Mouse (Mus musculus) ovary, postnatal 14 days (tissue): Measurements from ENCODE around the gene Etv1.
"Not testable (repeated sequence)": the region's sequence is repeated elsewhere in the genome, so short reads cannot be mapped to it uniquely, and the experiment has no call there.

Experiments used
- DNase-seq: peaks from one replicate; pipeline ENCODE4 v3.0.0; 2022; ENCODE audit warnings: low spot score

The Etv1 gene

DNA sequence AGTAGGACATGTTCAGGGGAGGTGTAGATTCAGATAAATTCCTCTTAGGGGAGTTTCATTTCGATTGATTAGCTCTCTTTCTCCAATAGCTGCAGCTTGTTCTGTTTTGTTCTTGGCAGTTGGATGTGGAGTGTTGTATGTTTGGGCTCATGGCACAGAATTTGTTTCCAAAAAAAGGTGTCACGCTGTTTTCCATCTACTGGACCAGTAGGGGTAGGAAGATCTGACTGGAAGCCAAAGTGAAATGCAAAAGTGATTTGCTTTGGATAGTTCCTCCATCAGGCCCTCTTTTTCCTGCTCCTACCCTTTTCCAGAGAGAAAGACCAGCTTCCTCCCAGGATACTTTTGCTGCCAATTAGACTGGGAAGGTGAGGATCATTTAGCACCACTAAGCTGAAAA is 39.1 kb downstream of the Etv1 start:
- no peak for DNase-seq

DNA sequence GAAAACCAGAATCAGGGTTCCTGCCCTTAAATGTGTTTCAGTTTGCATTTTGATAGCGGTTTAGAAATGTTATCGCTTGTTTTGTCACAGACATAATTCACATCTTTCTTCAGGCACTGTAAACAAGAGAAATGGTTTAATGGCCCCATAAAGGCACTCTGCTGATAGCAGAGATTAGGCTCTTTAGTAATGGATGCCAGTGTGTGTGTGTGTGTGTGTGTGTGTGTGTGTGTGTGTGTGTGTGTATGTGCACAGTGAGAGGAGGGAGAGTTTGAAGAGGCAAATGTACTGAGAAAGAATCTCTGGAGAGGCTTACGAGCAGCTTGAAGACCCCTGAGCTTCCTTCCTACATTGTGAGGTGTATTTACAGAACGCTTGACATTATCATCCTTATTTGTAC is 41.5 kb downstream of the Etv1 start:
- no peak for DNase-seq

DNA sequence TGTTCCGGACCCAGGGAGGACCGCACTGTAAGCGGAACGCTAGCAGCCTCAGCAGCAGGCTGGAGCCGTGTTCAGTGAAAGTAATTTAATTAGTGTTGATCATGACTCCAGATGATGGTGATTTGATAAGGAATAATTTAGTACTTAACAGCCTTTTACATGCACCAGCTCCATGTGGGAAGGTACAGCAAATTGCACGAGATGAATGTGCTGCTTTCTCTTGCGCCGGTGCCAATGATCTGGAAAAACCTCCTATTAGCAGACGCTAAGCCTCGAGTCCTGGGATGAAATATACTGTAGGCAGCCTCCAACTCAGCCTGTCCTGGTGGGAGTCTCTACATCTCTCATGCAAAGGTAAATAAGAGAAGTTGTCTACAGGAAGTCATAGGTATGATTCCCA is 45.2 kb downstream of the Etv1 start:
- no peak for DNase-seq

DNA sequence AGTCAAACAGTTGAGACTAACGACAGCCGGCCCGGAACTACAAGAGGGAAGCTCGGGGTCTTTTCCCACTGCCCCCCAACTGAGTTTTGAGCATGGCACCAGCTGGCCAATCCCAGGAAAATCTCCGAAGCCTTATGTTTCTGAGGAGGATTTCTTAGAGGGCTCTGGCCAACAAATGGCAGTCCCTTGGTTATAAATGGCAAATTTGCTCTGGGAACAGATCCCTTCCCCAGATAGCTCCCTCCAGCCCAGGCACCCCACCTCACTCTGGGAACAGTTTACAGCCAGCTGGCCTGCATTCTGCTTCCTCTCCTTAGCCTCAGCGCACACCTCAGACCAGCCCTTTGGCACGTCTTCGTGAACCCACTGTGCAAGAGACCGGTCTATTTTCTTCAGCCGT is 53.8 kb downstream of the Etv1 start:
- no peak for DNase-seq

- DNase-seq, result no peak
Observed at GRCm38 (mm10) chr12:38834581-38834980, 55.4 kb downstream of the Etv1 start.

- not testable (repeated sequence) for DNase-seq
Observed at GRCm38 (mm10) chr12:38834986-38835385, 55.8 kb downstream of the Etv1 start.

DNA sequence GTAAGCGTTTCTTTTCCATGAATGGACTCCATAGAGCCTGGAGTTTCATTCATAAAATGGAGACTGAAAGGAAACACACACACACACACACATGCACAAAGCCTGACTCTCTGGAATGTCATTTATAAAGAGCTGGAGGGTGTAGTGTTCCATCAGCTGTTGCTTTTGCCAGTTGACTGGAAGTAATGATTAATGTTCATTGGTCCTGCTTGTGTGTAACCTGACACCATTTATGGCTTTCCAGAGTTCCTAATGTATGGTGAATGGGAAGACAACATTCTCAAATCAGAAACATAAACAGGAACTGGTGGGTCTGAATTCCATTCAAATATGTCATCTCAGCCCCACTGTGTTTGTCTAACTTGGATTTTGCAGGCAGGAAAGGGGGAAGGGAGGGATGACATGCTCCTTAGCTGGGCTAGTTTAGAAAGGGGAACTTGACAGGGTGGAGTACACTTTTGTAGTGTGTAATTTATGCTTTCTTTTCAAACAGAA is 64.7 kb downstream of the Etv1 start:
- DNase-seq, result no peak

DNA sequence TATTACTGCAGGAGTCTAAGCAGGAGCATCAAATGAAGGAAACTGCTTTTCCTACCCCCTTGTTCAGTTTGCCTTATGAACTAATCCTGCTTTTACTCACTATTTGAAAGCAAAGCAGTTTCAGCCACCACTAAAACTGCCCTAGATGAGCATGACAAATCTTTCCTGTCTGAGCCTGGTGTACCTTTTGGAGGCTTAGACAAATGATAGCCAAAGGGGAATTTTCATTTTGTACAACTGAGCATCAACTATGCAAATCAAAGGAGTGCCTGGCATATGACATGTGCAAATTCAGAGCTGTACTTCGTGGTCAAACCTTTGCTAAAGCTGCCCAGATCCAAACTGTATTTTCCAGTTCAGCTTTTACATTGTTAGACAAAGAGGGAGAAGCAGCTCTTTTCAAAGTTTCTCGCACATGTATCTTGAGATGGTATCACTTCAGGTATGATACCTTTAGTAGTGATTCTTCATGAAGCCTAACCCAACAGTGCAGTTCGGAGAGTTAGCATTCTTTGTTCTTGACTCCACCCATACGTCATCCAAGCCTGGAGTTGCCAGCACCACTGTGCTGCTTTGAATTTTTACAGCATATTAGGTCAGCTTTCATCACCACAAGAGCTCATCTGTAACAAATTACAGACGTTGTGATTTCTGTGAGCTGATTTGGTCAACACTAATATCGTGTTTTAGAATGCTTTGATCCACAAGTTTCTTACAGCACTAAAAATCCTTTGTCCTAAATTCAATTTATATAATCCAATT is 68.5 kb downstream of the Etv1 start:
- no peak for DNase-seq

DNA sequence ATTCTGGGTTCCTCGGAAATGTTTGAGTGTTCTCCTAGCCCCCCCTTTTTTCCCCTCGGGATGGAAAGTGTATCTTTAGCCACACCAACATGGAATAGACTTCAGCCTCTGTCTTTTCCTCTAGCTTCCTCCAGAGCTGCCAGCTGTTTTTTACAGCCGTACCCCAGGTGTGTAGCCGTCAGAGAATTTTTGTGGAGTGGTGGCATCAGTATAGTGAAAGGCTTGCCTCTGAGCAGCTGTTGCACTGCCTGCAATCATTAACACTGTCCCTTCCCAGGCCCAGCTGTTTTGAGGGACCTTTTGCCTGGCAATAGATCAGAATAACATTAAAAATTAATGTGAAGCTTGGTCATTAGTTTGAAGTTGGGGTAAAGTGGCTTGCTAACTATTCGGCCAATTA is 70.8 kb downstream of the Etv1 start:
- DNase-seq, result no peak

DNA sequence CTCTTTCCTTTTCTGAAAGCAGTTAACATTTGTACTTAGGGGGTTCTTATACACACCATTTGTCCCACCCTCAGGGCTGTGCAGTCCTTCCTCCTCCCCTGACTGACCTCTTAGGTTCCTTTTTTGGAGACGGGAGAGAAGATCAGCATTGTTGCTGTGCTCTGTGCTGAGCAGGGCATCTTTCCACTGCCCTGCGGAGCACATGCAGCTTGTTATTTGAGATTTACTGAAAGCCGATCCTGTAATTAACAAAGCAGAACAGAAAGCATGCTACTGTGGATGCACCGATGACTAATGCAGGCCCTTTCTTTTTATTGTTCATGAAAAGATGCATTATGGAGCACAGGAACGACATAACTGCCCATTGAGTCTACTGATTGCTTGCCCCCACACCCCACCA is 75.1 kb downstream of the Etv1 start:
- DNase-seq, result no peak

- DNase-seq, result no peak
Observed at GRCm38 (mm10) chr12:38854751-38855150, 75.6 kb downstream of the Etv1 start.

- no peak for DNase-seq
Observed at GRCm38 (mm10) chr12:38859675-38860074, 80.5 kb downstream of the Etv1 start.

DNA sequence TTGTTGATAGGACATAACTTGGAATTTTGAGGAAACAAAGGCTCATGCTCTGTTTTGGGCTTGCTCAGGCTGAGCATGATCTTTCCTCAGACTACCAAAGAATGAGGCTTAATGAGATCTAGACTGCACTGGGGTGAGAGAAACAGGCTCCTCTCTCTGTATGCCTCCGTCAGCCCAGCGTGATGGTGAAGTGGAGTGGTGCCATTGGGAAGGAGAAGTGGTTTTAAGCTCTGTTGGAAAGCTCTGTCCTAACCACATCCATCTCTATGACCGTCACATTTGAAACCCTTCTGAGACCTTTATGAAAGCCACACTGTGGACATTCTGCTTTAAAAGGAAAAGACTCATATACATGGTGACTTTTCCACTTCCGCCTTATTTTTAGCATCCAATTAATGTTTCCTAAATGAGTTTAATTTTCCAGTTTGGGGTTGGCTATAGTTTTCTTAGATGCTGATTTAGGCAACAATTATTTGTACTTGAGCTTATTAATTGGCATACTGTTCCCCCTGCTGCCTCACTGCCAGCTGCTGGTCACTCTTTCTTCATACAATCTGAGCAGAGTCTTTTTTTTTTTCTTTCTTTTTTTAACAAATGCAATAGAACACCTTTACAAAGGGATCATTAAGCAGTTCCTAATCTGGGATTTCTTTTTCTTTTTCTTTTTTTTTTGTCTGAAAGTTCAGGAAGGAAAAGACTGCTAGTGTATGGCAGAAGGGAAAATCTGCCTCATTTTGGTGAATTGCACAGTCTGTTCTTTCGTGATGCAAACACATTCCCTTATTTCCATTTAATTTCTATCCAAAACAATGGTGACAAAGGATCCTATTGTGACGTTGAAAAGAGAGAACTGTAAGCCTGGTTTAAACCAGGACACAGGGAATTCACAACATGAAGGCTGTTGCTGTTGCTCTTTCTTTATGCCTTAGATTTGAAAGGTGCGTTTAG is 81.3 kb downstream of the Etv1 start:
- DNase-seq, result no peak

GRCm38 (mm10) chr12:38863395-38863794 is 84.2 kb downstream of the Etv1 start:
- DNase-seq, result no peak

- no peak for DNase-seq
Observed at GRCm38 (mm10) chr12:38863982-38864828, 85.0 kb downstream of the Etv1 start.

DNA sequence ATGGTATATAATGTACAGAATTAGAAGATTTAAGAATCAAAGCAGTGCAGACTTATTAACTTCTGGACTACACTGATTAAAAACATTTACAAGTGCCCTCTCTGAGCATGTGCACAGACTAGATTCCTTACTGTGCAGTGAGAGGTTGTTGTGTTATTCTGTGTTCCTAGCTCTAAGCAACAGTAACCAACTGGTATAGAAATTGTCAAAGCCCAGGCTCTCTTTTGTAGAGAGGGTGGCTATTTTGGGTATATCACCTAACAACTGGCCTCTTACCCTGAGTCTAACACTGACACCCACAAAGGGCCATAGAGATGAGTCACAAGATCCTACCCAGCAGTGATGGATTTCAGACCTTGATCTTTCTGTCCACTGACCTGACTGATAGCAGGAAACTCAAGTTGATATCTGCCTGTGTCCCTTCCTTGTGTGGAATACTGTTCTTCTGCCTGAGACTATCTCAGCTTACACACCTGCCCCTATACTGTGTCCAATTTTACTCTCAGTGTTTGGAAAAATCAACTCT is 95.4 kb downstream of the Etv1 start:
- no peak for DNase-seq

GRCm38 (mm10) chr12:38904516-38904915 is 125.3 kb downstream of the Etv1 start:
- DNase-seq, result no peak

GRCm38 (mm10) chr12:38906314-38906713 is 127.1 kb downstream of the Etv1 start:
- DNase-seq, result no peak

DNA sequence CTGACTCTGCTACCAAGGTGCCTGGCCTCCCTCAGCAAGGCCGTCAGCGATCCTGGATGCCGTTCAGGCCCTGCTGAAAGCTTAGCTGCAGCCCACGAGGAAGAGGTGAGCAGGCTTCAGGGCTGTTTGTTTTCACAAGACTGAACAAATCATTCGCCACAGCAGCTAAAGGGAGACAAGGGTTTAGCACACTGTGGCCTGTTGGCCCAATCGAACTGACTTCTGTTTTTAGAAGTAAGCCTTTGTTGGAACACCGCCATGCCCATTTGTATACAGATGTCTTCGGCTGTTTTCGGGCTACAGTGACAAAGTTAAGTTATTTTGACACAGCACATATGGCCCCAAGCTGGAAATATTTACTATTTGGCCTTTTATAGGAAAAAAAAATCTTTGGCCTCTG is 127.6 kb downstream of the Etv1 start:
- no peak for DNase-seq

GRCm38 (mm10) chr12:38908947-38909346 is 129.8 kb downstream of the Etv1 start:
- DNase-seq, result no peak
